Mouse (Mus musculus) cerebellum, adult 2 months (tissue): ENCODE measurements around the gene Sidt1.

Source experiments
- CTCF ChIP-seq: fragments of 200-500 bp; IDR thresholded peaks from 2 replicates; pipeline ENCODE4 v1.5.1; 2011; ENCODE audit warnings: low read depth, mild to moderate bottlenecking, control low read depth, low read length, moderate library complexity, borderline replicate concordance; ENCODE audit not compliant: insufficient read depth
- POLR2A ChIP-seq: fragments of 200-500 bp; IDR thresholded peaks from 2 replicates; pipeline ENCODE4 v1.6.1; 2011; ENCODE audit warnings: low read length, control low read depth, borderline replicate concordance; ENCODE audit not compliant: insufficient read depth

- no peak for TF ChIP-seq POLR2A
- no peak for TF ChIP-seq CTCF
Observed at GRCm38 (mm10) chr16:44287356-44287950, 45.5 kb downstream of the Sidt1 start.
